Mouse (Mus musculus) G1E (cell line): ENCODE data around the gene Hnrnpul1. TPM values are rescaled to one million over a fixed set of nuclear protein-coding genes. Genes with fewer than 3 reads are reported as not detected.

Experiments
- ATAC-seq: 2 replicates; pipeline ENCODE4 v1.8.0; 2016; ENCODE audit warnings: mild to moderate bottlenecking; ENCODE audit not compliant: insufficient number of reproducible peaks, poor library complexity, low FRiP score, severe bottlenecking; ENCODE audit errors: extremely low read depth
- DNase-seq: peaks from one replicate; pipeline ENCODE4 v3.0.0; 2012; ENCODE audit warnings: low spot score
- H3K27me3 ChIP-seq: 2 replicates; pipeline ENCODE4 v1.6.1; 2012; ENCODE audit warnings: mild to moderate bottlenecking, low read length, inconsistent platforms; ENCODE audit not compliant: insufficient read depth
- H3K36me3 ChIP-seq: replicated peaks from 2 replicates; pipeline ENCODE3; 2012; ENCODE audit warnings: mild to moderate bottlenecking, inconsistent platforms
- H3K4me1 ChIP-seq: 2 replicates; pipeline ENCODE4 v1.6.1; 2012; ENCODE audit warnings: low read depth, low read length, inconsistent platforms, mixed read lengths; ENCODE audit not compliant: insufficient read depth
- H3K4me3 ChIP-seq: 2 replicates; pipeline ENCODE4 v1.5.1; 2012; ENCODE audit warnings: low read depth, mild to moderate bottlenecking, inconsistent platforms, low read length, moderate library complexity, mixed read lengths
- H3K9me3 ChIP-seq: replicated peaks from 2 replicates; pipeline ENCODE4 v1.6.1; 2012; ENCODE audit warnings: inconsistent platforms
- CTCF ChIP-seq: IDR thresholded peaks from 2 replicates; pipeline ENCODE4 v1.5.1; 2012; ENCODE audit warnings: low read depth, low read length, inconsistent platforms, mixed read lengths
- GATA1 ChIP-seq: IDR thresholded peaks from 2 replicates; pipeline ENCODE4 v1.6.1; 2012; ENCODE audit warnings: borderline replicate concordance, low read length, inconsistent platforms, mixed read lengths
- GATA2 ChIP-seq: IDR thresholded peaks from 2 replicates; pipeline ENCODE4 v1.6.1; 2012; ENCODE audit warnings: low read depth, low read length, inconsistent platforms, borderline replicate concordance
- POLR2AphosphoS5 ChIP-seq: IDR thresholded peaks from 2 replicates; pipeline ENCODE4 v1.6.1; 2012; ENCODE audit warnings: low read depth, low read length, inconsistent platforms; ENCODE audit not compliant: insufficient replicate concordance
- TAL1 ChIP-seq: conservative IDR thresholded peaks from 2 replicates; pipeline ENCODE4 v1.6.1; 2012; ENCODE audit warnings: low read depth, low read length, inconsistent platforms, mixed read lengths
- polyA plus RNA-seq: library from polyadenylated mRNA; stranded (reverse); fragments of >175 nt; gene quantifications from 2 replicates; pipeline ENCODE4 v1.2.3, GENCODE M21; 2012
- total RNA-seq, 2 experiments: library from RNA; stranded (forward) in 1 of 2; stranded (reverse) in 1 of 2; fragments of 200-1000 nt in 1 of 2; fragments of >200 nt in 1 of 2; fragmentation: Nextera tagmentation in 1 of 2; gene quantifications; 2 replicates each; pipeline ENCODE4 v1.2.3; 2014 to 2017

Hnrnpul1 gene
- total RNA-seq (2014; fragmentation: Nextera tagmentation) (364 and 375 TPM in 2 replicates), total RNA-seq (2017) (106 and 116 TPM in 2 replicates), polyA plus RNA-seq (382 and 453 TPM in 2 replicates)

GRCm38 (mm10) chr7:25754738-25755467 is at the start of gene Hnrnpul1:
Gene Hnrnpul1, minus strand, starts transcription at chr7:25754757.
- Histone ChIP-seq H3K4me3 (peak within 1 kb of the TSS; percentile 95), H3K4me1 (peaks cover 32% of the 10 kb centered on the region), H3K27me3 (peaks cover 21% of the 10 kb centered on the region), H3K36me3 (peaks cover 32% of the 10 kb centered on the region), H3K9me3 (no peaks in the 10 kb centered on the region)
- ATAC-seq (peak; percentile 71), DNase-seq (peak; percentile 95)
- no peak for TF ChIP-seq GATA2
- no peak for TF ChIP-seq GATA1
- TF ChIP-seq CTCF = no peak
- no peak for TF ChIP-seq TAL1
- no peak for TF ChIP-seq POLR2AphosphoS5

GRCm38 (mm10) chr7:25803460-25803859 is 48.9 kb upstream of the Hnrnpul1 start:
- TF ChIP-seq GATA1 (no peak), TAL1 (no peak), CTCF (no peak), POLR2AphosphoS5 (no peak), GATA2 (no peak)
- Histone ChIP-seq H3K27me3 (peaks cover 11% of the 10 kb centered on the region; the same call in 1 of the 2 replicates), H3K36me3 (no peaks in the 10 kb centered on the region), H3K4me3 (no peak overlapping the region), H3K9me3 (peaks cover 2% of the 10 kb centered on the region), H3K4me1 (peaks cover 4% of the 10 kb centered on the region; the same call in 1 of the 2 replicates)
- ATAC-seq (no peak), DNase-seq (no peak)

GRCm38 (mm10) chr7:25802241-25803125 is 47.9 kb upstream of the Hnrnpul1 start:
- TF ChIP-seq GATA1 (no peak), TAL1 (no peak), CTCF (no peak), GATA2 (no peak), POLR2AphosphoS5 (no peak)
- Histone ChIP-seq H3K9me3 (peaks cover 4% of the 10 kb centered on the region), H3K27me3 (peaks cover 11% of the 10 kb centered on the region; the same call in 1 of the 2 replicates), H3K36me3 (no peaks in the 10 kb centered on the region), H3K4me3 (no peak overlapping the region), H3K4me1 (peaks cover 4% of the 10 kb centered on the region; the same call in 1 of the 2 replicates)
- ATAC-seq (no peak), DNase-seq (no peak)

GRCm38 (mm10) chr7:25801031-25801430 is 46.5 kb upstream of the Hnrnpul1 start:
- DNase-seq (no peak), ATAC-seq (no peak)
- Histone ChIP-seq H3K4me3 (no peak overlapping the region), H3K4me1 (peaks cover 4% of the 10 kb centered on the region; the same call in 1 of the 2 replicates), H3K9me3 (peaks cover 4% of the 10 kb centered on the region), H3K27me3 (peaks cover 9% of the 10 kb centered on the region; the same call in 1 of the 2 replicates), H3K36me3 (no peaks in the 10 kb centered on the region)
- TF ChIP-seq GATA1 (no peak), GATA2 (no peak), POLR2AphosphoS5 (no peak)

GRCm38 (mm10) chr7:25799369-25799768 is 44.8 kb upstream of the Hnrnpul1 start:
- no peak overlapping the region for H3K4me3 ChIP-seq
- H3K36me3 ChIP-seq = no peaks in the 10 kb centered on the region
- no peak for ATAC-seq
- H3K4me1 ChIP-seq = peaks cover 4% of the 10 kb centered on the region; the same call in 1 of the 2 replicates
- TF ChIP-seq GATA2 (no peak), CTCF (no peak), GATA1 (no peak), POLR2AphosphoS5 (no peak), TAL1 (no peak)
- DNase-seq = no peak
- H3K27me3 ChIP-seq = peaks cover 9% of the 10 kb centered on the region; the same call in 1 of the 2 replicates
- H3K9me3 ChIP-seq = peaks cover 4% of the 10 kb centered on the region
